Mouse (Mus musculus) frontal cortex, postnatal 36 days (tissue): ENCODE measurements around the gene Zbtb16.
A peak's percentile ranks its signal among the peaks of the same experiment; 100 is the strongest.

Source experiments
- DNase-seq, 2 experiments: peaks; one replicate each; pipeline ENCODE4 v3.0.0; 2022; ENCODE audit warnings: low spot score in 2 of 2

The Zbtb16 gene

DNA sequence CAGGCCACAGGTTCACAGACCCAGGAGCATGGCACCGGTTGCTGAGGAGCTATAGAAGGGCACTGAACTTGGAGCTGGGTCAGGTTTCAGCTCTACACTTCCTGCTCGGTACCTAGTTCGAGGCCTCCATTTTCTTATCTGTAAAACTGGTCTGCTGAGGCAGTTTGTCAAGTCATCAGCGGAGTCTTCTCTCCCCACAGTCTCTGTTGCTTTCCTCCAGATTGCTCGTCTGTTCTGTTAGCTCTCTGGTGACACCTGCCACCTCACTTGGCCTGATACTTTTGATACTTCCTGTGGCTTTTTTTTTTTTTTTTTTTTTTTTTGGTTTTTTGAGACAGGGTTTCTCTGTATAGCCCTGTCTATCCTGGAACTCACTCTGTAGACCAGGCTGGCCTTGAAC is 124.2 kb downstream of the Zbtb16 start:
- no peak for DNase-seq

DNA sequence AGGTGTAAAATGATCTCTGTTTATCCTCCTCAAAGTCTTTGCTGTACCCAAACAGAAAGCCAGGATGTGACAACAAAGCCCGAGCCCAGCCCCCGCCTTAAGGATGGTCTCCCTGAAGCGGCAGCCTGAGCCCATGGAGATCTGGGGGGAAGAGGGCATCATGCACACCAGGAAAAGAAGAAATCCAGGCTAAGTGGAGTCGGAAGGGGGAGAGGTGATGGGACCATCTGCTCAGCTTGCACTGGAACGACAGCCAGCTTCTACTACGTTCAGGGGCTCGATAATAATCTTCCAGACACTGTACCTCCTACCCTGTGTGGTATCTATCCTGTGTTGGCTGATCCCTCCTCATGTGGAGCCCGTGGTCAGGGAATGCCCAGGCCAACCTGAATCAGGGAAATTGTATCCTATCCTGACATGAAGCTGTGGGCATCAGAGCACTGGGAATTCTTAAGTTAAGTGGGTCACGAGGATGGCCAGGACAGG is 124.7 kb downstream of the Zbtb16 start:
- no peak for DNase-seq

DNA sequence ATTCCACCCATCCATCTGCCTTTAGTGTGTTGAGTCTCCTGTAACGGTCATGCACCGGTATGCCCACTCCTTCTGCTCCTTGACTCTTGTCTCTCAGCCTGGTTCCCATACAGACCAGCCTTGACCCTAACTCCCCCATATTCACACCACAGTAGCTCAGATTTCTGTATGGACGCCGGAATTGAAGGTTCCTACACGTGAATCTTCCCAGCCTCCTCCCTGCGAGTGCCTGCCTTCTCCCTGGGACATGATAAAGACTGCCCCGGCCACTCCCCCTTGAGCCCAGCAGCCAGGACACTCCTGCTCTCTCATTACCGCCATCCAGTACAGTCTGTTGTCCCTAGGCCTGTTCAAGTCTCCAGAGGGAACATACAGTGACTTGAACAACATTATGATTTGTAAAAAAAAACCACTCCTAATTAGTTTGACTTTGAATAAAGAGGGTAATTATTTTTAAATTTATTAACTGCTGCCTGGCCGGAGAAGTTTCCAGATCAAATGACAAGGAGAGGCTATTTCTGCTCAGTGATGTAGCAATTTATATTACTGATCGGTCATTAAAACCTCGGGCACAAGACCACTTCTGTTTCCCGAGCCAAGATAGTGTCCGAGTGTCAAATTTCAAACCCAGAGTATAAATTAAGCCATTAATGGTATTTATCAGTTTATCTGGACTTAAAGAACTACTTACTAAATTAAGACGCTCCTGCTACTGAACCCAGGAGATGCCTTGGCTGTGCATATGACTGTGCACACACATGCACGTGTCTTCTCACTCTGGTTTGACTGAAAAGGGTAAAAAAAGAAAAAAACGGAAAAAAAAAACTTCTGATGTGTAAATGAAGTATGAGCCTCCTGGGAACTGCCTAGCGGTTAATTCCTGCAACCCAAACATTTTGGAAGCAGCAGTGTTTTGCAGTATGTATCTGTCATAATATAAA is 125.4 kb downstream of the Zbtb16 start:
- DNase-seq = no peak

DNA sequence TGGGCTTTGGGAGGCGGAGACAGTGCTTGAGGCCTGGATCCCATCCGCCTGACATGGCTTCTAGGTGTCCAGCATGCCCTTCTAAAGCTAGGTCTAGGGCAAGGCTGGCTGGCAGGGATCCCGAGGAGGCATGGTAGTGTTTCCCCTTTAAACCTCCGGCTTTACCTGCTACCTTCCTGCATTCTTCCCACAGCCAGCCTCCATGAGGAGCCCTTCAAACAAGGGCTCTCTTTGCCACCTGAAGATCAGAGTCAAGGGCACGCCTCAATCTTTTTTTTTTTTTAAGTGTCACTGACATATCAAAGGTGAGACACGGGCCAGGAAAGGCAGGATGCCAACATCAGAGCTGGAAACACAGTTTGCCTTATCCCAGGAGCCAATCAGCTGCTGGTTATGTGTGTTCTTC is 128.2 kb downstream of the Zbtb16 start:
- DNase-seq = no peak

DNA sequence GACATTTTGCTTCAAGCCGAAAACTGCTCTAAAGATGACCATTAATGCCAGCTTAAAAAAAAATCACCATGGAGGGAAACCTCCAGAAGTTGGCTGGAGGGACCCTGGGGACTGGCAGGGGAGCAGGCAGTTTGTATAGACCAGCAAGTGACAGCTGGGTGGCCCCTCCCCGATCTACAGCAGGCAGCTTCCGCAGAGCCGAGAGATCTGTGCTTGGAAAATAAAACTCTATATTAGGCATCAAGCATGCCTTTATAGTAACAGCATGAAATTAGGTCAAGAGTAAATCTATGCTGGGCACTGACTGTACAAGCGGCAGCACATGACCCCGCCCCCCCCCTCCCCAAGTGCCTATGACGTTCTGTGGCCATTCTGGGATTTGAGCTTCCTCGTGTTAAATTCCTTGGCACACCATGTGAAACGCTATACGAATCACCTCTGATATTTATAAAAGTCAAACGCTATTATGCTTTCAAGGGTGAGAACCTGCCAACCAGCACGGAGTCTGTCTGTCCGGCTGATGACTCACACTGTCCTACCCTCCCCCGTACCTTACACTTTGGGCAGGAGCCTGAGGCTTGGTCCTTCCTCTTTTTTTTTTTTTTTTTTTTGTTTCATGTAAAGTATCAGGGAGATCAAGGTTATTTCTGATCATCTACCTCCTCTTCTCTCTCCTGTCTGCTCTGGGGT is 128.7 kb downstream of the Zbtb16 start:
- no peak for DNase-seq

DNA sequence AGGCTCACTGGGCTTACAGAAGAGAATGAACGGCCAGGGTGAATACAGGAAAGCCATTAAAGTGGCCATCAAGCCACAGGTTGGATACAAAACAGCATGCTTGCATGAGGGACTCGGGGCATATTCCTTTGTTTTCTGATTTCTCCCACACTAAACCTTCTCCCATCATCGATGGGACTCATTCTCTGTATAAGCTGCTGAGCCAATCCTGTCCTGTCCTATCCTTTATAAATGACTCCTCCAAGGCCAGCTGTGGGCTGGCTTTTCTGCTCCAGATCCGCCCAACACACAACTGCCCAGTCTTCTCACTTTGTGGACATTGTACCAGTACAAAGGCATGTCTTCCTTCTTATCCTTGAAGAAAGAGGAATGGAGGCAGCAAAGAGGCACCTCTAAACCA is 134.7 kb downstream of the Zbtb16 start:
- no peak for DNase-seq

DNA sequence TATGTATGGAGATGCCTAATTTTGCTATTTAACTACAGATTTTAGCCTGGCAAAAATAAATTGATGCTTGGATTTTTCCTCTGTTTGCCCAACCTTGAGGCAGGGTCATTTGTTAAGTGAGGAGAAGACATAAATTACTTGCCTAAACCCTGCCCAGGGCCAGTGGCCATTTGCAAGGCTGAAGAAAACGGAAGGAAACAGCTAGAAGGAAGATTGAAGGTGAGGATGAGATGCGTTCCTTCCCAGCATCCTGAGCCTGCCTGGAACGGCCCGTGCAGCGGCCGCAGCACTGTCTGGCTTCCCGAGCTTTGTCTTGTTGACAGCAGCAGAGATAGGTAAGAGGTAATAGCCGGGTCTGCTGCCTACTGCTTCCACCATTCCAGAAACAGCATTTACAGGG is 135.2 kb downstream of the Zbtb16 start:
- DNase-seq = no peak

DNA sequence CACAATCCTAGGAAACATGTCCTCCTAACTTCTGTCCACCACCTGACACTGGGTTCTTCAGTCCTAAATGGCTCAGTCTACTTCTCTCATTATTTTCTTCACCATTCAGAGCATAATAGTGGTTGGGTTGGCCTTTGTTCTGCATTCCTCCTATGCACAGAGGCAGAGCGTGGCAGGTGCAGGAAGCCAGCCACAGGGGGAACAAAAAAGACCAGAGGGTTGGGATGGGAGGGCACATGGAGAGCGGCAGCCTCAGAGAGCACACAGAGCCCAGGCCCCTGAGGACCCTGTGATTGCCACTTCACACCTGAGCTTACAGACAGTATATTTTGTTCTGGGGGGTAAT is 138.6 kb downstream of the Zbtb16 start:
- DNase-seq = no peak

DNA sequence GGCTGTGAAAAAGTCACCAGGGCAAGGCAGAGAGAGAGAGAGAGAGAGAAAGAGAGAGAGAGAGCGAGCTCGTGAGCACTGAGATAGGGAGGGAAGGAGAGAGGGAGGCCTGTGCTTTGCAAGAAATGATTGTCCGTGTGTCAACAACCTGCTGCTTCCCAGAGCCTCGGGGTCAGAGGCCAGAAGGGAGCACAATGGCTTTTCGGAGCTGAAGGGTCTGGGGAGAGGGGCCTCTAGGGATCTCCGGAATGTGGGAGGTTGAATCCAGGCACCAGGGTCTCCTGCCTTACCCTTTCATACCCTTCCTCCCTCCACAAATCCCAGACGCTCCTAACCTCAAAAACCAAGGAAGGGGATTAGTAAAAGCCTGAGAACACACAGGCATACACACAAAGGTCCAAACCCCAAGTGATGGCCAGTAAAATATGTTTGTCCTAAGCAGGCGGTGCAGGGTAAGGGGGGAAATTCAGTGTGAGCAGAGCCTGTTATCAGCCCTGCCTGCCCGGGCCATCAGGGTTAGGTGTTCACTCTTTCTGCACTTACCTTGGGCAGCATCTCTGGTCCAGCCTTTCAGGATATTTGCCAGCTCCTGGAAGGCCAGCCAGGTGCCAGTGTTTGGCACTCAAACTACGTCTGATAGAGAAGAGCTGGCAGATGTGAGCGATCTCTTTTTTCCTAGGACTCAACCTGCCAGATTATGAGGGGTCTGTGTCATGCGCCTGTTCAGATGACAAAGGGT is 139.1 kb downstream of the Zbtb16 start:
- no peak for DNase-seq

DNA sequence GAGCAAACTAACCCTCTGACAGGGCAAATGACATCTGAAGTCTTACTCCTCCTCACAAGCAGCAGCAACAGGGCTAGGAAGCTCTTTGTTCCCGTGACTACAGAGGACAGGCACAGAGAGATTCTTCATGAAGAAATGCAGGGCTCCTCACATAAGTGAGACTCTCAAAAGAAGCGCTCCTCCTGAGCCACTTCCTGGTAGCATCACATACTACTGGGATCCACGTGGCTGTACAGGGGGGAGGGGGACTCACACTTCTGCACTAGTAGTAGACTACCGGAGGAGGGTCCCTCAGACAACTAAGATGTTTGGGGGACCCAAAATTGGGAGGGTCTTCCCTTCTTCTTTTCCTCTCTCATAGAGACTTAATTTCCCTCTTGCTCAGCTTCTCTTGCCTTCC is 139.7 kb downstream of the Zbtb16 start:
- DNase-seq = no peak

DNA sequence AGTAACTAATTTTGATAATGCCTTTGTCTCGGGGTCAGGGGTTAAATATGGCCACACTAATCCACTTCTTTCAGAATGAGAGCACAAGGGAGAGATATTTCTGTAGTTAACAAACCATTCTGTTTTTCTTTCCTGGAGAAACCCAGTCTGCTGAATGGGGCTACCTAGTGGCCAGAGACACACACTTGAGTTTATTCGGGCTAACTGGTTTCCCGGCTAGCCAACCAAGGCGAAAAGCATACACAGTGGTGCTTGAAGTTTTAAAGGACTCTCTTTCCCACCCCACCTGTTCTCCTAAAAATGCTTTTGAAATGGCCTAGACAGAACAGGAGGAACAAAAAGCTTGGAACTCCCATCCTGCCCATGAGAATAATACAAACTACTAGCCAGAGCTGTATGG is 140.2 kb downstream of the Zbtb16 start:
- DNase-seq = no peak

DNA sequence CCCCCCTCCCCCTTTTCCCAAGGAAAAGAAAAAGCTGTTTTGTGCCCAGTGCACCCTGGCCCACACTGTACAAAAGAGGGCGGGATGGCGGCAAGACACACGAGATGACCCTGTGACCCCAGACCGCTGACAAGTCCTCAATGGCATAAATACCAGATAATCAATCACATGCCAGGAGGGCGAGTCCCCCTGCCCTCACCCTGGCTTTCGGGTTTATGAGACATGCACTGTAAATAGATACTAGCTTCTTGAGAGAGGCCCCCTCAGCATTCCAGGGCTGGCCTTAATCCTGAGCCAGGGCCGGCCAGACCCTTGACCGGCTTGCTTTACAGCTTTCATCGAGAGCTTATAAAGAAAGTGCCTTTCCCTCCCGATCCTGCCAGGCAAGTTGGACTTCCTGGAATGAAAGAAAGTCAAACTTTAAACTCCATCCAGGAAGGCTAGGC is 141.4 kb downstream of the Zbtb16 start:
- no peak for DNase-seq

DNA sequence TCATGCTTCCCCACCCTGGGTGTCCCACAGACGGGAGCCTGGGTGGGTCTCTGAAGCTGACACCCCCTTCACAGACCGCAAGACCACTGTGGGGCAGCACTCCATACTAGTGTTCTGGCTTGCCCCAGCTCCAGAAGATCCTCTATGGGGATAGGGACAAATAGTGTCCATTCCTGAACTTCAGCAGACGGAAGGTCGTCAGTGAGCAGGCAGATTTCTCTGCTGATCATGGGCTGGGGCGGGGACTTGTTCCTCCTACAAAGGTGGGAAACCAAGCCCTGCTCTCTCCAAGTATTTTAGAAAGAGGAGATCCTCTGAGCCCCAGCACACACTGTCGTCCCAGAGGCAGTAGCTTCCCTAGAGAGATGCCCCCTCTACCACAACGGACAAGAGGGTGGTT is 142.3 kb downstream of the Zbtb16 start:
- DNase-seq = no peak

DNA sequence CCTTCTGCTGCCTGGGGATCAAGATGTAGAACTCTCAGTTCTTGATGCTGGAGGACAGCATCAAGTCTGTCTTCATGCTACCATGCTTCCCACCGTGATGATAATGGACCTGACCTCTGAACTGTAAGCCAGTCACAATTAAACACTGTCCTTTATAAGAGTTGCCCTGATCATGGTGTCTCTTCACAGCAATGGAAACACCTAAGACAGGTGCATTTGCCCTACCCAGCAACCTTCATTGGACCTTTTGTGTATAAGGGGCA is 146.4 kb downstream of the Zbtb16 start:
- DNase-seq = no peak

DNA sequence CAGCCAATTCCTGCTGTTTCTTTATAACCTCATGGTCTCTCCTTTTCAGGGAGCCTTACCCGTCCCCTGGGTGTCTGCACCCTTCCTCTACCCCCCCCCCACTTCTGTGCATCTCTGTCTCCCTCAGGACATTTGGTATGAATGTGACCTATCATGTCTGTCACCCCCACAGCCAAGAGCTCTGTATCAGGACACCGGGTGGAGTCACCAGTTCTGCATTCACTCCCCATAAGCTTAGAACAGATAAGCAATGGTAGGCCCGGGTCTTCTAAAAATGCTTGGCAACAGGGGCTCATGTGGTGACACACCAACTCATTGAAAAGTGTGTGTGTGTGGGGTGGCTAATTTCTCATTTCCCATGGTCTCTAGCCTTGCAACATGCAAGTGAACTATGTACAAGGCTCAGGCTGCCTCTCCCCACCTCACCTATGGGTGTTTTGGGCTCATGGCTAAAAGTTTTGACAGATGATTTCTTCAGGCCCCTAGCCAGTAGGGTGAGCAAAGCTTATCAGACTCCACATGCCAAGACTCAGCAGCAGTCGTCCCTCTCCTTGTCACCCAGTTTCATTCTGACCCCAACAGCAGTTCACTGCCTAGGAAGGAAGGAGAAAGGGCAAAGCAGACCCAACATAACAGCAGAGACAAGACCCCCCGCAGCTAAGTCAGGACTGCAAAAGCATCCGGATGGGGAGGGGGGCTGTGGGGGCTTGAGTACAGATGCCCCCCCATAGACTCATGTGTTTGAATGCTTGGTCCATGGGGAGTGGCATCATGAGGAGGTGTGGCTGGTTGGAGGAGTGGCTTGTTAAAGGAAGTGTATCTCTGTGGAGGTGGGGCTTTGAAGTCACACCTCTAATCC is 146.9 kb downstream of the Zbtb16 start:
- DNase-seq = no peak

DNA sequence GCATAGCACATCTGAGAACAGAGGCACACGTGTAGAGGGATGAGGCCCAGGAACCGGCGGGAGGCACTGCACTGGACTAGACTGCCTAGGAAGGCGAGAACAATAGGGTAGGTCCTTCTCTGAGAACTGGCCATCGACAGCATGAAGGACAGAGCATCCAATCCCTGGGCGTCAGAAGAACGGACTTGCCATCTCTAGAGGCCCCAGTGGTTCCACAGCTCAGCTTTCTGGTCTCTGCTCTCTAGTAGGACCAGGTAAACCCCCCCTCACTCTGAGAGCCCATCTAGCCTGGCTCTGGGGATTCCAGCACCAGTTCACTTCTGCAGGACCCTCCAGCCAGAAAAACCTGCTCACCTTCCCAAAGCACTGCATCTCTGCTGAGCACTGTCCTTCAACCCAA is 148.1 kb downstream of the Zbtb16 start:
- DNase-seq = no peak

DNA sequence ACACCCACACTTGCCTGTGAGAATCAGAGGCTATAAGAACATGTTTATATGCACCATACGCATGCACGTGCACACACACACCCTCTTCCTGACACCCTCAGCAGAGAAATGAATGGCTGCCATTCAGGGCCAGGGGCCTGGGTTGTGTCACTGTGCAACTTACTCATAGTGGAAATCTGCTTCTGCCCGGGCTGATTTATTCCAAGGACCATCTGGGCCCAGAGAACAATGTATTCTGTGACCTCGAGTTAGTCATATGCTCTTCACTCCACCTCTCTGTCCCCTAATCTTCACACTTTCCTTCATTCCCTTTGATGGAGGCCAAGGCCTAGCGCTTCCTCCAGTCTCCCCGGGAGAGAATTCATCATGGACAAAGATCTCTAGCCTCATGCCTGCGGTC is 150.3 kb downstream of the Zbtb16 start:
- no peak for DNase-seq

DNA sequence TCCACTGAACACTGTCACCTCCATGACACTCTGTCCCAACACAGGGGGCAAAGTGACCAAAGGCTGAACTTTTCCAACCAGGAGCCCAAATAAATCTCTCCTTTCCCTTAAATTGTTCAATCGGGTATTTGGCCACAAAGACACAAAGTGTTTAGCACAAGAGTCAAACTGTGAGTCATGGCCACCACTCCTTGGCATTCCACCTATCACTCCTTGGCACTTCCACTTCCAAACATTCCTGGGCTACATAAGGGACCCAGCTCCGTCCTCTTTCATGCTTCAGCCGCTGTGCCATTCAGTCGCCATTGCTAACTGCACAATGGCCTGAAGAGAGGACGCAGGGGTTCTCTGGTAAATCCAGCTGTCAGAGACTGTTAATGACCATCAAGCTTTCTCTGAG is 151.9 kb downstream of the Zbtb16 start:
- DNase-seq = no peak

DNA sequence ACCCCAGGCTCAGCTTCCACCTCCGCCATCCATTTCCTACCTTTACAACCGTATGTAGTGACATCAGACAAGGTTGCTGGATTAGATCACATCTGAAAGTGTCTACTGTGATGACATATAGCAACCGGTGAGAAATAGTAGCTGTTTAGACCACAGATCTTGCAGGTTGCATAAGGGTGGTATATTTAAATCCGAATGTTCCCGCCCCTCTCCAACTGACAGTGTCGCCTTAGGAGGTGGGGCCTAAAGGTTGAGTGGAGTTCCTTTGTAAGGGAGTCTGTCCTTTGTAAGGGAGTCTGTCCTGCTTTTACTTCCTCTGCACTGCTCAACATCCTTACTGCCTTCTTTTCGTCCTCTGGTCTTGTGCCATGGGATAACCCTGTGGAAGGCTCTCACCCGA is 154.8 kb downstream of the Zbtb16 start:
- no peak for DNase-seq

DNA sequence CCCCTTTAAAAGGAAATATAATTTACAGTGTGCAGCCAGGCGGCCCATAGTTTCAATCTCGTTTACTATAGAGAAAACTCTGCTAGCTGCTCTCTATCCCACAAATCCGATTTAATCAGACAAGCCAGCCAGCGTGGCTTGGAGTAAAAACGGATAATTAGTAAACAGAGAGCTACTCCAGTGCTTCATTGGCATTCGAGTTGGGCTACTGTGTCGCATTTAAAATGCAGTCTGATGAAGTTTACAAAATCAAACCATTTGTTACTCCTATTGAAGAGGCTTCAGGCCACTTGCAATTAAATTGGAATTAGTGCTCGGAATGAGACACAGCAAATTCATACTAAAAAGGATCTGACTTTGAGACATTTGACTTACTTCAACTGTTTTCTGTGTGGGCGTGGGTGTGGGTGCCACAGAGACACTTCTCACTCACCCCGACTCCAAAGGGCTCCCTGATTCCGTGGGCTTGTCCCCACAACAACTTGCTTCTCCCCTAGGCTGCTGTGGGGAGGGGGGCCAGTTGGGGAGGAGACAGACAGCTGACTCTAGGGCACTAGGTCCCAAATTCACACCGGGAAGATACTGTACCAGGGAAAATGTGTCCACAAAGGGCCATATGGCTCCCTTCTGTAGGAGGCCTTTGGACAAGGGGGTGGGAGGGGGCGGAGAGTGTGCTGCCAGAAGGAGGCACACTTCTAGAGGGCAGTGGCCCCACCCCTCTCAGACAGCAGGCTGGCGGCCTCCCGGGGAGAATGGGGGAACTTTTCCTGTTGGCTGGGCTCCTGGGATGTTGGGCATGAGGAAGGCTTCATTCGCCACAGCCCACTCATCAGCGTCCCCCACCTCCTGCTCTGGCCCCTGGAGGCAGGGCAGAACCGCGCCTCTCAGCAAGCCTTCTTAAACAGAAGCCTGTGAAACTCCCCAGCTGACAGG is 157.3 kb downstream of the Zbtb16 start:
- peak; percentile 41 to 42 for DNase-seq
